Mouse (Mus musculus): ENCODE results near the gene Shmt1.

- TF ChIP-seq CTCF (IDR thresholded peaks at IDR 0.05; ENCODE audit: control insufficient read depth, insufficient read depth, insufficient replicate concordance, low read depth, low read length) (no peak), POLR2A (IDR thresholded peaks at IDR 0.05; ENCODE audit: control insufficient read depth, low read depth, low read length) (no peak)
Measured at GRCm38 (mm10) chr11:60799977-60800376, 11.5 kb downstream of the Shmt1 start.
